ENCODE assay signal across 8 mouse cellular contexts in the genomic region with DNA sequence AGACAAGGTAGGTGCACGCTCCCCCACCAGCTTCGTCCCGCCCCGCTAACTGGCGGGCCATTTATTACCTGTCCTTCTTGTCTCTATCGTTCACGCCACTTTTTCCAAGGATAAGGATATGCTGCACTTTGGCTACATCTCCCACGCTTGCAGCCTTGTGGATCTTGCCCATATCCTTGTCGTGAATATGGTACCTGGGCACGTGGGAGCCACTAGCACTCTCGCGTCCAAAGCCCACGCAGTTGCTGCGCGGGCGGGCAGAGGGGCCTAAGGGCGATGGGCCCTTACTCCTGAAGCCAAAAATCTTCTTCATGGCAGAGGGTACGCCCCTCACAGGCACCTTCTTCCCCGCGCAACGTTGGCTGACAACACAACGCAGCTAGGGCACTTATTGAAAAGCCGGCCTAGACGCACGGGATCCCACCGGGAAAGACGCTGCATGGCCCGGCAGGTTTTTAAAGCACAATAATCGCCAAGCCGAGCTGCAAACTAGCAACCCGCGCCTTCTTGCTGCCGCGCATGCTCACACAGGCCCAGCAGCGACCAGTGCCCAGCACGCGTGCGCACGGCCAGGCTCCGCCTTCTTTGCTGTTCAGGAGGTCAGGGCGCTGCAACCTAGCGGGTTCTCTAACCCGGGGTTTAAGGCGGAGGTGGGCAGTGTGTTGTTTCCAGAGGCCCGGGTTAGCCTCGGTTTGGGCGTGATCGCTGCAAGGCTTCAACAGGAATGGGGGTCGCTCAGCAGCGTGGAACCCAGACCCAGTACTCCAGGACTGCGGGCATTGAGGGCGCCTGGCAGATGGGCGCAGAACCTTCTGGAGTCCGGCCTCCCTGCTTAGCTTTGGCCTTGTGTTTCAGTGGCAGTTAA. TPM values are rescaled to one million over a fixed set of nuclear protein-coding genes. Genes with fewer than 3 reads are reported as not detected.
A peak's percentile ranks its signal among the peaks of the same experiment; 100 is the strongest.
DNase-seq lines count a peak whose midpoint lies in the region; ATAC-seq and TF ChIP-seq lines count a peak whose summit lies in the region.

A gene (minus strand): TSS at position 482 of the 865 bp plus-strand sequence.

- H3K27ac ChIP-seq in hindbrain, embryonic 13.5 days: peak within 1 kb of the TSS; percentile 85

- peaks cover 37% of the 10 kb centered on the region for H3K4me1 ChIP-seq in hindbrain, embryonic 13.5 days (replicated peaks)

- peak within 1 kb of the TSS; percentile 70 for H3K4me3 ChIP-seq in hindbrain, embryonic 13.5 days

- no peaks in the 10 kb centered on the region for H3K9me3 ChIP-seq in hindbrain, embryonic 13.5 days

- WGBS in hindbrain, embryonic 13.5 days: 6% methylated on average over 54 of the region's 54 CpGs

- peak; percentile 61 for DNase-seq in Patski (ENCODE audit: low read depth, low spot score)
- peak; percentile 94 to 96 for DNase-seq in cerebellum, postnatal 14 days
- DNase-seq in frontal cortex, postnatal 14 days (ENCODE audit: low spot score in 2 of 2): peak; percentile 77 to 88
- DNase-seq in layer of hippocampus, postnatal 25 days (ENCODE audit: extremely low spot score in 1 of 2, low spot score in 1 of 2): peak; percentile 82 to 86
- peak; percentile 93 for DNase-seq in lung, postnatal 25 days (ENCODE audit: low spot score)
- peak; percentile 96 for DNase-seq in retina, embryonic 14.5 days (ENCODE audit: low spot score)
- DNase-seq in thymus, postnatal 4 days: peak; percentile 95

- peak within 1 kb of the TSS; percentile 76 for H3K4me2 ChIP-seq in hindbrain, embryonic 13.5 days

- ATAC-seq in Patski: peak; percentile 84
- peak; percentile 97 for ATAC-seq in hindbrain, embryonic 13.5 days (ENCODE audit: low FRiP score)

- POLR2A ChIA-PET in Patski (lab: Charles Lee): interaction anchor here (1.0 kb wide), 1 partner anchor 33 kb away, joined by 3 read pairs; no protein-coding TSS in a partner anchor

- peak within 1 kb of the TSS; percentile 85 for H3K9ac ChIP-seq in hindbrain, embryonic 13.5 days

- no peaks in the 10 kb centered on the region for H3K27me3 ChIP-seq in Patski
- no peaks in the 10 kb centered on the region for H3K27me3 ChIP-seq in hindbrain, embryonic 13.5 days

- in situ Hi-C loops in Patski (cut with MboI; ENCODE audit: low pct_unique_long_range_greater_than_20kb): no loop called here

- CTCF ChIA-PET in Patski (lab: Charles Lee): no interaction called here

- peaks cover 21% of the 10 kb centered on the region for H3K36me3 ChIP-seq in hindbrain, embryonic 13.5 days

- no peak for TF ChIP-seq CTCF in Patski (IDR thresholded peaks at IDR 0.05)

RNA-seq across cellular contexts. Expression of the gene that starts here (rescaled TPM):
- 12.2 TPM for polyA plus RNA-seq in Patski (2021)
- 15.3 and 18.0 TPM in 2 replicates for polyA plus RNA-seq in hindbrain, embryonic 13.5 days (2015; fragmentation: Nextera tagmentation; extraction: Ambion mirVana)
- 1 to 10 TPM; 8.2 to 8.5 TPM for total RNA-seq in layer of hippocampus, postnatal 25 days (2021)

Comparison
In these comparisons a context has a peak if more than half of its experiments do, and no peak if none do; other contexts are left out.
1. Peak in every context shown above with its lines: DNase-seq, ATAC-seq, H3K4me3 ChIP-seq and H3K27ac ChIP-seq.